Mouse (Mus musculus): ENCODE data around the gene Rftn1.

DNA sequence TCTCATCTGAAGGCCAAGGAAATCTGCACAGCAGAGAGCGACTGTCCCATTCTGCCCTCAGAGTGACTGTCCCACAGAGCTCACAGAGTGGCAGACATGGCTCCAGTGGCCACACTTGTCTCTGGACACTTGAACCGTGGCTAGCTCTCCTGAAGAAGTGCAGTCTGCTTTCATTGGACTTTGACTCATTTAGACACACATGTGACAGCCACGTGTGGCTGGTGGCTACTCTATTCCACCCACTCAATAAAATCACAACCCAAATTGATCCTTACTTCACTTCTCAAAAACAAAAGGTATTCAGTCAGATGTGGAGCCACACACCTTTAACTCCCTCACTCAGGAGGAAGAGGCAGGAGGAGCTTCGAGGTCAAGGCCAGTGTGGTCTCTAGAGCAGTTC lies 5.4 kb downstream of the Rftn1 start:
- TF ChIP-seq CTCF (IDR thresholded peaks at IDR 0.05; ENCODE audit: borderline replicate concordance, insufficient read depth, low read depth, low read length) (no peak), POLR2A (IDR thresholded peaks at IDR 0.05; ENCODE audit: borderline replicate concordance, insufficient read depth, low read length) (no peak)
